12 mouse cellular contexts compared by ENCODE assay signal in the genomic region with DNA sequence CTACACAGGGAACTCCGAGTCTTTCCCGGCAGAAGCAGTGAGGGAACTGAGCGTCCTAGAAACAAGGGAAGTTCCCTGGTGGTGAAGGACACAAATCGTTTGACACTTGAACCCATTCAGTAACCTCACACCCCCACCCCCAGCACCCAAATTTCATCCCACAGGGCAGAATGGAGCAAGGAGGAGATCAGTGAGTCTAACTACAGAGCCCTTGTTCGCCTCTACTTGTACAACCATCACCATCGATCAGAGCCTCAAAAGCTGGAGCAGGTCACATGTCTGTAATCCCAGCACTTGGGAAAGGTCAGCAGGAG. TPM values are rescaled to one million over a fixed set of nuclear protein-coding genes. Genes with fewer than 3 reads are reported as not detected.
DNase-seq lines count a peak whose midpoint lies in the region; ATAC-seq and TF ChIP-seq lines count a peak whose summit lies in the region.
"Had no signal": no experiment of that assay in that cellular context is flagged by ENCODE, and none has a peak within 500 bp of the region (broad histone marks: within the 10 kb centered on the region; RNA-seq: fewer than 3 reads in every experiment).

No protein-coding gene starts in this region.

- DNase-seq in testis, postnatal 14 days (ENCODE audit: low spot score), result no peak
- no peak for DNase-seq in adrenal gland, adult 18-20 months (ENCODE audit: low spot score in 2 of 2)
- no peak for DNase-seq in frontal cortex, adult 2 months (ENCODE audit: extremely low spot score in 1 of 2, low spot score in 1 of 2)
- no peak for DNase-seq in left cerebral cortex, postnatal 10 days (ENCODE audit: extremely low spot score in 1 of 2, low spot score in 2 of 2)
- DNase-seq: thymus, postnatal 14 days had no signal

- H3K27me3 ChIP-seq in hindbrain, embryonic 12.5 days, result 0 out of 2 replicates have a peak, but pooled peaks cover 3% of the 10 kb centered on the region
- H3K27me3 ChIP-seq in hindbrain, embryonic 16.5 days (replicated peaks; ENCODE audit: control insufficient read depth, insufficient read depth, low read length), result no peaks in the 10 kb centered on the region
- no peaks in the 10 kb centered on the region for H3K27me3 ChIP-seq in testis, adult 2 months (ENCODE audit: control insufficient read depth, insufficient read depth, low read length)
- H3K27me3 ChIP-seq in limb, embryonic 12.5 days, result no peaks in the 10 kb centered on the region
- H3K27me3 ChIP-seq: Patski had no signal

- no peak overlapping the region for H3K27ac ChIP-seq in hindbrain, embryonic 12.5 days
- no peak overlapping the region for H3K27ac ChIP-seq in hindbrain, embryonic 16.5 days (ENCODE audit: low read depth, low read length)
- peak overlapping the region; percentile 87; the same call in 1 of the 2 replicates for H3K27ac ChIP-seq in testis, adult 2 months (ENCODE audit: control insufficient read depth, insufficient read depth, low read depth, low read length)
- H3K27ac ChIP-seq in limb, embryonic 12.5 days, result peak overlapping the region; percentile 94

- no peak overlapping the region for H3K4me3 ChIP-seq in hindbrain, embryonic 12.5 days
- no peak overlapping the region for H3K4me3 ChIP-seq in hindbrain, embryonic 16.5 days (ENCODE audit: low read length)
- no peak overlapping the region for H3K4me3 ChIP-seq in testis, adult 2 months (ENCODE audit: control insufficient read depth, low read depth, low read length)
- peak overlapping the region; percentile 64; the same call in 1 of the 2 replicates for H3K4me3 ChIP-seq in limb, embryonic 12.5 days (replicated peaks)

- no peak overlapping the region for H3K9ac ChIP-seq in hindbrain, embryonic 12.5 days
- H3K9ac ChIP-seq in hindbrain, embryonic 16.5 days (ENCODE audit: low read depth, low read length), result no peak overlapping the region
- no peak overlapping the region for H3K9ac ChIP-seq in limb, embryonic 12.5 days (replicated peaks)

- intact Hi-C loops in left cerebral cortex, postnatal 10 days (cut with DNase I), result loop anchor here (5.0 kb wide), 1 partner anchor 51 kb away; no protein-coding TSS in a partner anchor

- WGBS in hindbrain, embryonic 12.5 days, result 56% methylated on average over 6 of the region's 6 CpGs
- 64% methylated on average over 6 of the region's 6 CpGs for WGBS in hindbrain, embryonic 16.5 days
- 22% methylated on average over 6 of the region's 6 CpGs for WGBS in limb, embryonic 12.5 days

- peaks cover 24% of the 10 kb centered on the region for H3K4me1 ChIP-seq in hindbrain, embryonic 12.5 days
- no peaks in the 10 kb centered on the region; the same call in 1 of the 2 replicates for H3K4me1 ChIP-seq in hindbrain, embryonic 16.5 days (ENCODE audit: control insufficient read depth, insufficient read depth, low read depth, low read length)
- no peaks in the 10 kb centered on the region for H3K4me1 ChIP-seq in testis, adult 2 months (ENCODE audit: control insufficient read depth, insufficient read depth, low read length)
- peaks cover 47% of the 10 kb centered on the region for H3K4me1 ChIP-seq in limb, embryonic 12.5 days (replicated peaks)

- no peak for ATAC-seq in hindbrain, embryonic 12.5 days (ENCODE audit: low FRiP score)
- ATAC-seq in hindbrain, embryonic 16.5 days, result no peak
- no peak for ATAC-seq in limb, embryonic 12.5 days (ENCODE audit: insufficient number of reproducible peaks, insufficient read depth, low FRiP score, low TSS enrichment, low read depth)

- no peaks in the 10 kb centered on the region for H3K36me3 ChIP-seq in hindbrain, embryonic 12.5 days
- H3K36me3 ChIP-seq in hindbrain, embryonic 16.5 days (ENCODE audit: control insufficient read depth, insufficient read depth, low read length), result no peaks in the 10 kb centered on the region
- H3K36me3 ChIP-seq in testis, adult 2 months (ENCODE audit: control insufficient read depth, insufficient read depth, low read length), result no peaks in the 10 kb centered on the region
- H3K36me3 ChIP-seq in limb, embryonic 12.5 days, result peaks cover 13% of the 10 kb centered on the region; the same call in 1 of the 2 replicates

- H3K4me2 ChIP-seq in hindbrain, embryonic 12.5 days (replicated peaks), result peak overlapping the region; percentile 60; the same call in 1 of the 2 replicates
- no peak overlapping the region for H3K4me2 ChIP-seq in hindbrain, embryonic 16.5 days (ENCODE audit: low read length)
- peak overlapping the region; percentile 70 for H3K4me2 ChIP-seq in limb, embryonic 12.5 days

- H3K9me3 ChIP-seq in hindbrain, embryonic 12.5 days (replicated peaks), result no peaks in the 10 kb centered on the region
- no peaks in the 10 kb centered on the region for H3K9me3 ChIP-seq in hindbrain, embryonic 16.5 days (ENCODE audit: control insufficient read depth, low read length)
- H3K9me3 ChIP-seq in limb, embryonic 12.5 days, result no peaks in the 10 kb centered on the region

- TF ChIP-seq POLR2A in testis, adult 2 months (IDR thresholded peaks at IDR 0.05; ENCODE audit: control insufficient read depth, low read depth, low read length), result no peak

- no peak for TF ChIP-seq CTCF in testis, adult 2 months (IDR thresholded peaks at IDR 0.05; ENCODE audit: control insufficient read depth, insufficient read depth, insufficient replicate concordance, low read depth, low read length)

RNA-seq across cellular contexts. Expression of a gene that starts 0.7 kb away (rescaled TPM):
- 326 and 340 TPM in 2 replicates for polyA plus RNA-seq in hindbrain, embryonic 12.5 days (2016; fragmentation: Nextera tagmentation; extraction: Ambion mirVana)
- 182 and 202 TPM in 2 replicates for polyA plus RNA-seq in hindbrain, embryonic 16.5 days (2015; fragmentation: Nextera tagmentation; extraction: Ambion mirVana)
- polyA plus RNA-seq in testis, adult 2 months (2012; rRNA removed), result 39.0 and 51.4 TPM in 2 replicates
- polyA plus RNA-seq in limb, embryonic 12.5 days (2016; fragmentation: Nextera tagmentation; extraction: Ambion mirVana), result 941 and 1,046 TPM in 2 replicates
- 100 to 1,000 TPM; 433 to 585 TPM for total RNA-seq in adrenal gland, adult 18-20 months (2021)
- polyA plus RNA-seq in frontal cortex, adult 2 months (2012; rRNA removed), result 46.6 and 48.9 TPM in 2 replicates
- total RNA-seq in left cerebral cortex, postnatal 10 days (2021), result 10 to 100 TPM; 18.0 to 20.0 TPM

RNA-seq across cellular contexts. Expression of a gene that starts 0.8 kb away (rescaled TPM):
- 0.97 TPM in 1 of 2 replicates, not detected in the other for polyA plus RNA-seq in hindbrain, embryonic 12.5 days (2016; fragmentation: Nextera tagmentation; extraction: Ambion mirVana)
- polyA plus RNA-seq in hindbrain, embryonic 16.5 days (2015; fragmentation: Nextera tagmentation; extraction: Ambion mirVana), result not detected in 2 replicates
- not detected in 2 replicates for polyA plus RNA-seq in testis, adult 2 months (2012; rRNA removed)
- not detected in 2 replicates for polyA plus RNA-seq in limb, embryonic 12.5 days (2016; fragmentation: Nextera tagmentation; extraction: Ambion mirVana)
- 1 to 10 TPM in 1 of 2 experiments, not detected in 1; 1.2 TPM for total RNA-seq in adrenal gland, adult 18-20 months (2021)
- not detected in 2 replicates for polyA plus RNA-seq in frontal cortex, adult 2 months (2012; rRNA removed)
- total RNA-seq in left cerebral cortex, postnatal 10 days (2021), result not detected
- total RNA-seq: layer of hippocampus, postnatal 25 days had no signal
- polyA plus RNA-seq: forebrain, embryonic 14.5 days had no signal

RNA-seq across cellular contexts. Expression of a gene that starts 6.4 kb away (rescaled TPM):
- 0.43 and 1.6 TPM in 2 replicates for polyA plus RNA-seq in hindbrain, embryonic 12.5 days (2016; fragmentation: Nextera tagmentation; extraction: Ambion mirVana)
- polyA plus RNA-seq in hindbrain, embryonic 16.5 days (2015; fragmentation: Nextera tagmentation; extraction: Ambion mirVana), result 0.49 and 1.7 TPM in 2 replicates
- polyA plus RNA-seq in testis, adult 2 months (2012; rRNA removed), result 0.15 TPM in 1 of 2 replicates, not detected in the other
- 5.6 and 6.1 TPM in 2 replicates for polyA plus RNA-seq in limb, embryonic 12.5 days (2016; fragmentation: Nextera tagmentation; extraction: Ambion mirVana)
- 1 to 10 TPM; 1.4 to 1.7 TPM for total RNA-seq in adrenal gland, adult 18-20 months (2021)
- 0.15 TPM in 1 of 2 replicates, not detected in the other for polyA plus RNA-seq in frontal cortex, adult 2 months (2012; rRNA removed)
- not detected for total RNA-seq in left cerebral cortex, postnatal 10 days (2021)
- total RNA-seq: layer of hippocampus, postnatal 25 days had no signal
- polyA plus RNA-seq: forebrain, embryonic 14.5 days had no signal

RNA-seq across cellular contexts. Expression of a gene that starts 10.5 kb away (rescaled TPM):
- 8.8 and 9.1 TPM in 2 replicates for polyA plus RNA-seq in hindbrain, embryonic 12.5 days (2016; fragmentation: Nextera tagmentation; extraction: Ambion mirVana)
- polyA plus RNA-seq in hindbrain, embryonic 16.5 days (2015; fragmentation: Nextera tagmentation; extraction: Ambion mirVana), result 15.2 and 19.4 TPM in 2 replicates
- 3.0 and 6.9 TPM in 2 replicates for polyA plus RNA-seq in testis, adult 2 months (2012; rRNA removed)
- 77.8 and 78.8 TPM in 2 replicates for polyA plus RNA-seq in limb, embryonic 12.5 days (2016; fragmentation: Nextera tagmentation; extraction: Ambion mirVana)
- total RNA-seq in adrenal gland, adult 18-20 months (2021), result 1 to 10 TPM; 6.9 to 9.8 TPM
- polyA plus RNA-seq in frontal cortex, adult 2 months (2012; rRNA removed), result 28.8 and 33.2 TPM in 2 replicates
- total RNA-seq in left cerebral cortex, postnatal 10 days (2021), result 1 to 10 TPM; 3.2 to 3.3 TPM

RNA-seq across cellular contexts. Expression of a gene that starts 15.3 kb away (rescaled TPM):
- polyA plus RNA-seq in hindbrain, embryonic 12.5 days (2016; fragmentation: Nextera tagmentation; extraction: Ambion mirVana), result 15.5 and 16.8 TPM in 2 replicates
- polyA plus RNA-seq in hindbrain, embryonic 16.5 days (2015; fragmentation: Nextera tagmentation; extraction: Ambion mirVana), result 8.3 and 10.4 TPM in 2 replicates
- polyA plus RNA-seq in testis, adult 2 months (2012; rRNA removed), result 2.0 and 2.4 TPM in 2 replicates
- polyA plus RNA-seq in limb, embryonic 12.5 days (2016; fragmentation: Nextera tagmentation; extraction: Ambion mirVana), result 18.9 and 21.5 TPM in 2 replicates
- 10 to 100 TPM; 30.4 to 32.3 TPM for total RNA-seq in adrenal gland, adult 18-20 months (2021)
- polyA plus RNA-seq in frontal cortex, adult 2 months (2012; rRNA removed), result 6.9 and 7.1 TPM in 2 replicates
- 1 to 10 TPM; 2.4 to 3.9 TPM for total RNA-seq in left cerebral cortex, postnatal 10 days (2021)

Comparison
In these comparisons a context has a peak if more than half of its experiments do, and no peak if none do; other contexts are left out.
1. H3K27ac ChIP-seq: peak in testis, adult 2 months (single experiment) and limb, embryonic 12.5 days (single experiment); none in hindbrain, embryonic 12.5 days (single experiment) and hindbrain, embryonic 16.5 days (single experiment).